Mouse (Mus musculus) thymus, postnatal 4 days (tissue): ENCODE measurements at regions not wholly inside any gene's neighbourhood (a gene's known extent, or its start where the extent isn't known, plus 50 kb on each side); places are given as distances from the start of the nearest gene placed in this dataset.
"Not testable (repeated sequence)": the region's sequence is repeated elsewhere in the genome, so short reads cannot be mapped to it uniquely, and the experiment has no call there.

Experiments
- DNase-seq: peaks from one replicate; pipeline ENCODE4 v3.0.0; 2021

- not testable (repeated sequence) for DNase-seq
Measured at GRCm38 (mm10) chrX:50602461-50602875, 174.2 kb upstream of the Olfr1324 start.

GRCm38 (mm10) chrX:50600262-50600661 is 172.0 kb upstream of the Olfr1324 start:
- DNase-seq: not testable (repeated sequence)

GRCm38 (mm10) chrX:50599780-50600179 is 171.5 kb upstream of the Olfr1324 start:
- DNase-seq: no peak

GRCm38 (mm10) chrX:50597626-50598025 is 169.3 kb upstream of the Olfr1324 start:
- DNase-seq: not testable (repeated sequence)

GRCm38 (mm10) chrX:50597105-50597504 is 168.8 kb upstream of the Olfr1324 start:
- DNase-seq: peak; percentile 22

- DNase-seq: not testable (repeated sequence)
Measured at GRCm38 (mm10) chrX:50594976-50595375, 166.7 kb upstream of the Olfr1324 start.

GRCm38 (mm10) chrX:50591477-50591876 is 163.2 kb upstream of the Olfr1324 start:
- DNase-seq: no peak

- no peak for DNase-seq
Measured at GRCm38 (mm10) chrX:50590673-50591341, 162.5 kb upstream of the Olfr1324 start.

GRCm38 (mm10) chrX:50588892-50589291 is 160.6 kb upstream of the Olfr1324 start:
- no peak for DNase-seq

GRCm38 (mm10) chrX:50583741-50584580 is 155.7 kb upstream of the Olfr1324 start:
- DNase-seq: no peak

- DNase-seq: no peak
Measured at GRCm38 (mm10) chrX:50580200-50580599, 151.9 kb upstream of the Olfr1324 start.

GRCm38 (mm10) chrX:50576824-50577223 is 148.5 kb upstream of the Olfr1324 start:
- no peak for DNase-seq

- DNase-seq: not testable (repeated sequence)
Measured at GRCm38 (mm10) chrX:50572191-50573095, 144.1 kb upstream of the Olfr1324 start.

GRCm38 (mm10) chrX:50569087-50569486 is 140.8 kb upstream of the Olfr1324 start:
- no peak for DNase-seq

- no peak for DNase-seq
Measured at GRCm38 (mm10) chrX:50566345-50566744, 138.0 kb upstream of the Olfr1324 start.

- DNase-seq: not testable (repeated sequence)
Measured at GRCm38 (mm10) chrX:50565031-50565430, 136.7 kb upstream of the Olfr1324 start.

GRCm38 (mm10) chrX:50560915-50561314 is 132.6 kb upstream of the Olfr1324 start:
- DNase-seq: no peak

- DNase-seq: no peak
Measured at GRCm38 (mm10) chrX:50550297-50550696, 122.0 kb upstream of the Olfr1324 start.

- no peak for DNase-seq
Measured at GRCm38 (mm10) chrX:50549713-50550112, 121.4 kb upstream of the Olfr1324 start.

GRCm38 (mm10) chrX:50537785-50538159 is 109.5 kb upstream of the Olfr1324 start:
- not testable (repeated sequence) for DNase-seq

GRCm38 (mm10) chrX:50537122-50537784 is 109.0 kb upstream of the Olfr1324 start:
- DNase-seq: peak; percentile 72

GRCm38 (mm10) chrX:50504047-50504446 is 75.7 kb upstream of the Olfr1324 start:
- no peak for DNase-seq
